Mouse (Mus musculus) CH12.LX (cell line): ENCODE results near the gene Ppm1j. TPM values are rescaled to one million over a fixed set of nuclear protein-coding genes. Genes with fewer than 3 reads are reported as not detected.

ENCODE experiments used
- DNase-seq: peaks from one replicate; pipeline ENCODE4 v3.0.0-alpha.2; 2013; ENCODE audit errors: extremely low read depth
- H3K27ac ChIP-seq: 2 replicates; pipeline ENCODE4 v1.5.1; 2012; ENCODE audit warnings: low read depth, mild to moderate bottlenecking, control low read depth, moderate library complexity; ENCODE audit not compliant: insufficient read depth
- H3K27me3 ChIP-seq: replicated peaks from 2 replicates; pipeline ENCODE3; 2012; ENCODE audit warnings: inconsistent platforms
- H3K36me3 ChIP-seq, 2 experiments: replicated peaks in 1 of 2; 2 replicates each; pipeline versions ENCODE3 to v1.6.1; 2012; ENCODE audit warnings: inconsistent platforms in 1 of 2, low read length in 1 of 2, mild to moderate bottlenecking in 1 of 2, mixed read lengths in 1 of 2, moderate library complexity in 1 of 2; ENCODE audit not compliant: control insufficient read depth in 1 of 2, insufficient read depth in 1 of 2
- H3K4me1 ChIP-seq, 2 experiments: 2 replicates each; pipeline ENCODE4 v1.6.1; 2012; ENCODE audit warnings: inconsistent platforms in 1 of 2, moderate library complexity in 1 of 2; ENCODE audit not compliant: insufficient read depth in 2 of 2, control insufficient read depth in 1 of 2
- H3K4me2 ChIP-seq: 2 replicates; pipeline ENCODE4 v1.6.1; 2012; ENCODE audit warnings: low read depth, mild to moderate bottlenecking, control low read depth; ENCODE audit not compliant: poor library complexity, insufficient read depth, severe bottlenecking
- H3K4me3 ChIP-seq, 3 experiments: fragments of 150-350 bp in 1 of 3; sonication (generic) in 1 of 3; replicated peaks in 1 of 3; 2 replicates each; pipeline versions ENCODE3 to v1.5.1; 2011 to 2012; ENCODE audit warnings: low read depth in 2 of 3, low read length in 2 of 3, mild to moderate bottlenecking in 2 of 3, moderate library complexity in 2 of 3, control low read depth in 1 of 3, improper control_type of control experiment in 1 of 3, inconsistent platforms in 1 of 3, mixed read lengths in 1 of 3; ENCODE audit not compliant: poor library complexity in 1 of 3
- H3K79me2 ChIP-seq: replicated peaks from 2 replicates; pipeline ENCODE4 v1.6.1; 2012; ENCODE audit warnings: mild to moderate bottlenecking, moderate library complexity; ENCODE audit not compliant: control insufficient read depth, poor library complexity, insufficient read depth, severe bottlenecking; ENCODE audit errors: extremely low read depth
- H3K9ac ChIP-seq: 2 replicates; pipeline ENCODE4 v1.6.1; 2012; ENCODE audit warnings: low read depth, mild to moderate bottlenecking, control low read depth, moderate library complexity; ENCODE audit not compliant: insufficient read depth
- H3K9me3 ChIP-seq: replicated peaks from 2 replicates; pipeline ENCODE3; 2012; ENCODE audit warnings: low read length, inconsistent platforms, mixed read lengths
- BHLHE40 ChIP-seq: IDR thresholded peaks from 2 replicates; pipeline ENCODE4 v1.6.1; 2011; ENCODE audit warnings: mild to moderate bottlenecking, low read depth, low read length, improper control_type of control experiment
- EP300 ChIP-seq: IDR thresholded peaks from 2 replicates; pipeline ENCODE4 v1.6.1; 2011; ENCODE audit warnings: low read length, improper control_type of control experiment
- GABPA ChIP-seq: IDR thresholded peaks from 2 replicates; pipeline ENCODE4 v1.6.1; 2012; ENCODE audit warnings: low read depth, low read length, improper control_type of control experiment, inconsistent platforms; ENCODE audit not compliant: insufficient replicate concordance
- IRF4 ChIP-seq: IDR thresholded peaks from 2 replicates; pipeline ENCODE4 v1.6.1; 2014; ENCODE audit warnings: low read depth, mild to moderate bottlenecking, inconsistent platforms, low read length, improper control_type of control experiment
- MAX ChIP-seq: IDR thresholded peaks from 2 replicates; pipeline ENCODE4 v1.6.1; 2011; ENCODE audit warnings: low read length, improper control_type of control experiment
- MXI1 ChIP-seq: IDR thresholded peaks from 2 replicates; pipeline ENCODE4 v1.6.1; 2011; ENCODE audit warnings: mild to moderate bottlenecking, low read depth, low read length, improper control_type of control experiment
- PAX5 ChIP-seq: IDR thresholded peaks from 2 replicates; pipeline ENCODE4 v1.6.1; 2012; ENCODE audit warnings: low read length, inconsistent platforms, mixed read lengths
- POLR2AphosphoS2 ChIP-seq: IDR thresholded peaks from 2 replicates; pipeline ENCODE4 v1.6.1; 2011; ENCODE audit warnings: low read depth, low read length, improper control_type of control experiment
- RAD21 ChIP-seq: IDR thresholded peaks from 2 replicates; pipeline ENCODE4 v1.6.1; 2011; ENCODE audit warnings: low read depth, mild to moderate bottlenecking, low read length, improper control_type of control experiment, moderate library complexity
- SIN3A ChIP-seq: IDR thresholded peaks from 2 replicates; pipeline ENCODE4 v1.6.1; 2012; ENCODE audit warnings: low read length, improper control_type of control experiment, inconsistent platforms
- SMC3 ChIP-seq: IDR thresholded peaks from 2 replicates; pipeline ENCODE4 v1.6.1; 2011; ENCODE audit warnings: low read depth, low read length, improper control_type of control experiment
- TCF12 ChIP-seq: IDR thresholded peaks from 2 replicates; pipeline ENCODE4 v1.6.1; 2014; ENCODE audit warnings: low read depth, mild to moderate bottlenecking, inconsistent platforms, low read length, improper control_type of control experiment
- UBTF ChIP-seq: IDR thresholded peaks from 2 replicates; pipeline ENCODE4 v1.6.1; 2012; ENCODE audit warnings: low read depth, mild to moderate bottlenecking, inconsistent platforms, low read length, improper control_type of control experiment, moderate library complexity
- ZKSCAN1 ChIP-seq: IDR thresholded peaks from 2 replicates; pipeline ENCODE4 v1.6.1; 2012; ENCODE audit warnings: low read depth, inconsistent platforms, low read length, improper control_type of control experiment, borderline replicate concordance
- ZMIZ1 ChIP-seq: IDR thresholded peaks from 2 replicates; pipeline ENCODE4 v1.6.1; 2012; ENCODE audit warnings: low read depth, mild to moderate bottlenecking, inconsistent platforms, low read length, improper control_type of control experiment
- dilution Hi-C: fragments of 300-500 bp; cut with MboI; formaldehyde crosslinking; loops from 2 replicates; pipeline ENCODE4 v1.14.3; 2020; ENCODE audit warnings: low sequenced_read_pairs; ENCODE audit not compliant: extremely low pct_unique_long_range_greater_than_20kb, extremely low pct_ligation_motif_present
- in situ Hi-C: fragments of 300-500 bp; cut with MboI; formaldehyde crosslinking; loops from 3 replicates; pipeline ENCODE4 v1.14.3; 2019; ENCODE audit warnings: low sequenced_read_pairs, low pct_ligation_motif_present, low pct_unique_long_range_greater_than_20kb, mixed read lengths
- polyA plus RNA-seq: library from polyadenylated mRNA; unstranded; fragments of >175 nt; gene quantifications from 2 replicates; pipeline ENCODE4 v1.2.1, GENCODE M21; 2012; ENCODE audit warnings: low read depth; ENCODE audit not compliant: insufficient read length
- total RNA-seq, 2 experiments: library from RNA; depleted of rRNA; stranded (reverse); fragments of 300-350 nt in 1 of 2; fragments of >200 nt in 1 of 2; gene quantifications; 2 replicates each; pipeline ENCODE4 v1.2.3; 2012 to 2014

Ppm1j gene
- total and polyA plus RNA-seq, 3 experiments: 2.1 to 6.5 (median 6.4) TPM

DNA sequence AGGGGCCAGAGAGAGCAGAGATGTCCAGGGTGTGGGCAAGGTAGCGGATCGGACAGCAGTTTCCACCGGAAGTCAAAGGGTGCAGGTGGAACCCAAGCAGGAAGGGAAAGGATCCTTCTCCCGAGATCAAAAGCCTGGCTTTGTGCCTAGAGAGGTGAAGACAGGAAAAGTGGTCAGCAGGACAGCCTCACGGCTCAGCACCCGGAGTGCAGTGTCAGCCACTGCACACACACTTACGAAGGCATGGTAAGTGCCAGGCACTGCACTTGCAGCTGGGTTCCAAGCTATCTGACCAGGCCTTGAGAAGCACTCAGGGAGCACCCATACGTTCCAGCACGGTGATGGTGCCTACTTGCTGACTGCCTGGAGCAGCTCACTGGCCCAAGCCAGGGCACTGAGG is 24.7 kb downstream of the Ppm1j start:
- dilution Hi-C loops (no loop called here), in situ Hi-C loops (no loop called here)
- H3K4me3 ChIP-seq: no peak overlapping the region
- H3K79me2 ChIP-seq: no peaks in the 10 kb centered on the region
- H3K9me3 ChIP-seq: no peaks in the 10 kb centered on the region
- TF ChIP-seq ZMIZ1: no peak
- no peak for TF ChIP-seq GABPA
- TF ChIP-seq TCF12: no peak
- TF ChIP-seq MAX: no peak
- no peak for TF ChIP-seq SMC3
- no peak for TF ChIP-seq POLR2AphosphoS2
- no peak for TF ChIP-seq SIN3A
- TF ChIP-seq PAX5: no peak
- no peak for TF ChIP-seq ZKSCAN1
- TF ChIP-seq IRF4: no peak
- TF ChIP-seq BHLHE40: no peak
- no peak for TF ChIP-seq UBTF
- no peak for TF ChIP-seq RAD21
- no peak for TF ChIP-seq EP300
- TF ChIP-seq MXI1: no peak
- no peaks in the 10 kb centered on the region for H3K4me1 ChIP-seq
- peaks cover 24 to 62% of the 10 kb centered on the region in 2 experiments for H3K36me3 ChIP-seq
- no peaks in the 10 kb centered on the region for H3K27me3 ChIP-seq
- H3K4me2 ChIP-seq: no peak overlapping the region
- DNase-seq: no peak
- no peak overlapping the region for H3K9ac ChIP-seq
- no peak overlapping the region for H3K27ac ChIP-seq

DNA sequence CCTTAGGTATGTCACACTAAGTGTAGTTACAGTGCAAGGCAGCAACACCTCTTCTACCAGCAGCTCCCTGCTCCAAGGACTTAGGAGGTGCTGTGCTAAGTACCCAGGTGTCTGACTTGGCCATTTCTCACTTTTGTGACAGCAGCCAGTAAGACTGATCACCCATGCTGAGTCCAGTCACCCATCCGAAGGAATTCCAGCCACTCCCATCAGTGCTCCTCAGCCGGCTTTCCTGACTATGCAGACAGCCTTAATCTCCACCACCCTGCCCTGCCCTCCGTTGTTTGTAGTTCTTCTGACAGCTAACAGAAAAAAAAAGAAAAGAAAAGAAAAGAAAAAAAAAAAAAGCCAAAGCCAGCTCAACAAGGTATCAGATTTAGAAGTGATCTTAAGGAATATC is 30.9 kb downstream of the Ppm1j start:
- in situ Hi-C loops: no loop called here

More for the DNA sequence above, 30.9 kb downstream of the Ppm1j start:
- no peak for DNase-seq
- peaks cover 0 to 17% of the 10 kb centered on the region in 2 experiments for H3K36me3 ChIP-seq
- no peak overlapping the region for H3K4me2 ChIP-seq
- dilution Hi-C loops: no loop called here
- no peak overlapping the region for H3K4me3 ChIP-seq
- no peaks in the 10 kb centered on the region for H3K9me3 ChIP-seq
- TF ChIP-seq SMC3 (no peak), POLR2AphosphoS2 (no peak)
- no peaks in the 10 kb centered on the region for H3K79me2 ChIP-seq
- no peak overlapping the region for H3K9ac ChIP-seq
- no peaks in the 10 kb centered on the region for H3K27me3 ChIP-seq
- H3K4me1 ChIP-seq: peaks cover 10 to 25% of the 10 kb centered on the region in 2 experiments
- no peak overlapping the region for H3K27ac ChIP-seq
